Mouse (Mus musculus) liver, embryonic 12.5 days (tissue): ENCODE data around the gene Cyb5d2. TPM values are rescaled to one million over a fixed set of nuclear protein-coding genes. Genes with fewer than 3 reads are reported as not detected.

Source experiments
- ATAC-seq: fragments of 200-750 bp; cut with Nextera tagmentation; 2 replicates; pipeline ENCODE4 v1.8.0; 2017; ENCODE audit warnings: moderate number of reproducible peaks, mild to moderate bottlenecking, moderate library complexity
- H3K27ac ChIP-seq: fragments of 300-500 bp; sonication (generic); 2 replicates; pipeline ENCODE4 v1.5.1; 2016; ENCODE audit warnings: mild to moderate bottlenecking
- H3K27me3 ChIP-seq: fragments of 300-500 bp; sonication (generic); replicated peaks from 2 replicates; pipeline ENCODE4 v1.6.1; 2016; ENCODE audit warnings: mild to moderate bottlenecking, moderate library complexity
- H3K36me3 ChIP-seq: fragments of 300-500 bp; sonication (generic); 2 replicates; pipeline ENCODE4 v1.6.1; 2016; ENCODE audit warnings: mild to moderate bottlenecking, moderate library complexity
- H3K4me1 ChIP-seq: fragments of 300-500 bp; sonication (generic); 2 replicates; pipeline ENCODE4 v1.6.1; 2016
- H3K4me2 ChIP-seq: fragments of 300-500 bp; sonication (generic); 2 replicates; pipeline ENCODE4 v1.6.1; 2016; ENCODE audit warnings: mild to moderate bottlenecking, moderate library complexity
- H3K4me3 ChIP-seq: fragments of 300-500 bp; sonication (generic); 2 replicates; pipeline ENCODE4 v1.5.1; 2016; ENCODE audit warnings: mild to moderate bottlenecking, moderate library complexity
- H3K9ac ChIP-seq: fragments of 300-500 bp; sonication (generic); 2 replicates; pipeline ENCODE4 v1.6.1; 2016; ENCODE audit warnings: mild to moderate bottlenecking, moderate library complexity
- H3K9me3 ChIP-seq: fragments of 300-500 bp; sonication (generic); replicated peaks from 2 replicates; pipeline ENCODE4 v1.6.1; 2016; ENCODE audit warnings: mild to moderate bottlenecking, moderate library complexity
- WGBS: fragments of 180-500 bp; shearing (Covaris S2); methylation state at CpG from one replicate; pipeline ENCODE4 v1.1.7; 2016; ENCODE audit not compliant: insufficient replicate concordance; 5-methylcytosine and 5-hydroxymethylcytosine counted together
- polyA plus RNA-seq: library from polyadenylated mRNA; unstranded; fragments of >200 nt; fragmentation: Nextera tagmentation; extraction: Ambion mirVana; gene quantifications from 2 replicates; pipeline ENCODE4 v1.2.1, GENCODE M21; 2016

Gene Cyb5d2
- polyA plus RNA-seq, result 4.9 and 5.0 TPM in 2 replicates

GRCm38 (mm10) chr11:72795455-72796295 is at the start of gene Cyb5d2, which contains the start of gene Zzef1:
Gene Cyb5d2 (minus strand): TSS chr11:72796142.
Gene Zzef1 (plus strand): TSS chr11:72796226.
- WGBS, result under 1% methylated on average over 69 of the region's 69 CpGs
- Histone ChIP-seq H3K36me3 (no peaks in the 10 kb centered on the region), H3K4me1 (peaks cover 29% of the 10 kb centered on the region), H3K9me3 (no peaks in the 10 kb centered on the region), H3K27me3 (no peaks in the 10 kb centered on the region), H3K9ac (peak within 1 kb of the TSS; percentile 97), H3K4me2 (peak within 1 kb of the TSS; percentile 92), H3K27ac (peak within 1 kb of the TSS; percentile 89), H3K4me3 (peak within 1 kb of the TSS; percentile 99)
- peak; percentile 91 for ATAC-seq

- Histone ChIP-seq H3K4me2 (no peak overlapping the region), H3K36me3 (peaks cover 70% of the 10 kb centered on the region), H3K27me3 (no peaks in the 10 kb centered on the region), H3K9ac (no peak overlapping the region), H3K9me3 (no peaks in the 10 kb centered on the region), H3K4me3 (no peak overlapping the region), H3K4me1 (no peaks in the 10 kb centered on the region), H3K27ac (no peak overlapping the region)
- WGBS, result 85% methylated on average over 2 of the region's 2 CpGs
- no peak for ATAC-seq
Measured at GRCm38 (mm10) chr11:72845526-72845925, 49.6 kb upstream of the Cyb5d2 start.

- no peak for ATAC-seq
- H3K4me1 ChIP-seq, result no peaks in the 10 kb centered on the region
- H3K4me3 ChIP-seq, result no peak overlapping the region
- H3K27ac ChIP-seq, result no peak overlapping the region
- H3K36me3 ChIP-seq, result peaks cover 57% of the 10 kb centered on the region
- H3K27me3 ChIP-seq, result no peaks in the 10 kb centered on the region
- H3K4me2 ChIP-seq, result no peak overlapping the region
- no peak overlapping the region for H3K9ac ChIP-seq
- H3K9me3 ChIP-seq, result no peaks in the 10 kb centered on the region
Measured at GRCm38 (mm10) chr11:72843576-72843975, 47.6 kb upstream of the Cyb5d2 start.

GRCm38 (mm10) chr11:72842731-72843130 is 46.8 kb upstream of the Cyb5d2 start:
- no peak for ATAC-seq
- H3K27me3 ChIP-seq, result no peaks in the 10 kb centered on the region
- H3K4me3 ChIP-seq, result no peak overlapping the region
- H3K9me3 ChIP-seq, result no peaks in the 10 kb centered on the region
- H3K36me3 ChIP-seq, result peaks cover 50% of the 10 kb centered on the region
- H3K27ac ChIP-seq, result no peak overlapping the region
- H3K9ac ChIP-seq, result no peak overlapping the region
- H3K4me2 ChIP-seq, result no peak overlapping the region
- WGBS, result 79% methylated on average over 3 of the region's 3 CpGs
- no peaks in the 10 kb centered on the region for H3K4me1 ChIP-seq

- Histone ChIP-seq H3K27ac (no peak overlapping the region), H3K4me2 (no peak overlapping the region), H3K9me3 (no peaks in the 10 kb centered on the region), H3K36me3 (peaks cover 81% of the 10 kb centered on the region), H3K9ac (no peak overlapping the region), H3K4me1 (no peaks in the 10 kb centered on the region), H3K4me3 (no peak overlapping the region), H3K27me3 (no peaks in the 10 kb centered on the region)
- no peak for ATAC-seq
- 81% methylated on average over 3 of the region's 3 CpGs for WGBS
Measured at GRCm38 (mm10) chr11:72829869-72830268, 33.9 kb upstream of the Cyb5d2 start.

- whole genome bisulfite sequencing, result 86% methylated on average over 7 of the region's 7 CpGs
- H3K4me1 ChIP-seq, result no peaks in the 10 kb centered on the region
- H3K9me3 ChIP-seq, result no peaks in the 10 kb centered on the region
- no peaks in the 10 kb centered on the region for H3K27me3 ChIP-seq
- H3K9ac ChIP-seq, result no peak overlapping the region
- H3K27ac ChIP-seq, result no peak overlapping the region
- ATAC-seq, result no peak
- no peak overlapping the region for H3K4me2 ChIP-seq
- peaks cover 68% of the 10 kb centered on the region for H3K36me3 ChIP-seq
- H3K4me3 ChIP-seq, result no peak overlapping the region
Measured at GRCm38 (mm10) chr11:72821041-72821440, 25.1 kb upstream of the Cyb5d2 start.

- Histone ChIP-seq H3K4me3 (no peak overlapping the region), H3K36me3 (peaks cover 45% of the 10 kb centered on the region), H3K9ac (no peak overlapping the region), H3K9me3 (no peaks in the 10 kb centered on the region), H3K27me3 (no peaks in the 10 kb centered on the region), H3K4me2 (no peak overlapping the region), H3K27ac (no peak overlapping the region), H3K4me1 (no peaks in the 10 kb centered on the region)
- ATAC-seq, result no peak
- WGBS, result 77% methylated on average over 7 of the region's 7 CpGs
Measured at GRCm38 (mm10) chr11:72818067-72818466, 22.1 kb upstream of the Cyb5d2 start.

- no peaks in the 10 kb centered on the region for H3K9me3 ChIP-seq
- H3K27me3 ChIP-seq, result no peaks in the 10 kb centered on the region
- H3K36me3 ChIP-seq, result peaks cover 35% of the 10 kb centered on the region
- 74% methylated on average over 1 of the region's 1 CpGs for WGBS
- H3K9ac ChIP-seq, result no peak overlapping the region
- no peak for ATAC-seq
- H3K27ac ChIP-seq, result no peak overlapping the region
- H3K4me3 ChIP-seq, result no peak overlapping the region
- no peaks in the 10 kb centered on the region for H3K4me1 ChIP-seq
- no peak overlapping the region for H3K4me2 ChIP-seq
Measured at GRCm38 (mm10) chr11:72816859-72817258, 20.9 kb upstream of the Cyb5d2 start.

GRCm38 (mm10) chr11:72814188-72814587 is 18.2 kb upstream of the Cyb5d2 start:
- no peak overlapping the region for H3K9ac ChIP-seq
- peaks cover 11% of the 10 kb centered on the region for H3K36me3 ChIP-seq
- no peak overlapping the region for H3K27ac ChIP-seq
- H3K4me2 ChIP-seq, result no peak overlapping the region
- H3K27me3 ChIP-seq, result no peaks in the 10 kb centered on the region
- ATAC-seq, result no peak
- WGBS, result 72% methylated on average over 2 of the region's 2 CpGs
- no peaks in the 10 kb centered on the region for H3K4me1 ChIP-seq
- no peaks in the 10 kb centered on the region for H3K9me3 ChIP-seq
- no peak overlapping the region for H3K4me3 ChIP-seq

- WGBS, result 83% methylated on average over 5 of the region's 5 CpGs
Measured at GRCm38 (mm10) chr11:72813687-72814086, 17.7 kb upstream of the Cyb5d2 start.

GRCm38 (mm10) chr11:72807992-72808391 is 12.1 kb upstream of the Cyb5d2 start:
- 76% methylated on average over 4 of the region's 4 CpGs for WGBS
- H3K9me3 ChIP-seq, result no peaks in the 10 kb centered on the region
- H3K4me2 ChIP-seq, result no peak overlapping the region
- no peak overlapping the region for H3K9ac ChIP-seq
- no peak overlapping the region for H3K4me3 ChIP-seq
- H3K27me3 ChIP-seq, result no peaks in the 10 kb centered on the region
- no peak for ATAC-seq
- no peak overlapping the region for H3K27ac ChIP-seq
- H3K4me1 ChIP-seq, result peaks cover 11% of the 10 kb centered on the region
- H3K36me3 ChIP-seq, result no peaks in the 10 kb centered on the region

More at GRCm38 (mm10) chr11:72813687-72814086, 17.7 kb upstream of the Cyb5d2 start:
- Histone ChIP-seq H3K9ac (no peak overlapping the region), H3K27me3 (no peaks in the 10 kb centered on the region), H3K4me1 (no peaks in the 10 kb centered on the region), H3K4me2 (no peak overlapping the region), H3K9me3 (no peaks in the 10 kb centered on the region), H3K4me3 (no peak overlapping the region), H3K36me3 (peaks cover 6% of the 10 kb centered on the region; the same call in 1 of the 2 replicates), H3K27ac (no peak overlapping the region)
- ATAC-seq, result no peak

- no peaks in the 10 kb centered on the region for H3K27me3 ChIP-seq
- ATAC-seq, result no peak
- H3K36me3 ChIP-seq, result no peaks in the 10 kb centered on the region
- no peak overlapping the region for H3K4me2 ChIP-seq
- no peak overlapping the region for H3K4me3 ChIP-seq
- H3K4me1 ChIP-seq, result peaks cover 11% of the 10 kb centered on the region
- no peaks in the 10 kb centered on the region for H3K9me3 ChIP-seq
- H3K9ac ChIP-seq, result no peak overlapping the region
- H3K27ac ChIP-seq, result no peak overlapping the region
- WGBS, result 68% methylated on average over 2 of the region's 2 CpGs
Measured at GRCm38 (mm10) chr11:72806556-72806955, 10.6 kb upstream of the Cyb5d2 start.
